Mouse (Mus musculus): ENCODE measurements at regions not wholly inside any gene's neighbourhood (a gene's known extent, or its start where the extent isn't known, plus 50 kb on each side); places are given as distances from the start of the nearest gene placed in this dataset.

- H3K4me3 ChIP-seq (ENCODE audit: insufficient read depth, low read depth, low read length), result no peak overlapping the region
- H3K36me3 ChIP-seq (ENCODE audit: control insufficient read depth, insufficient read depth, low read length), result no peaks in the 10 kb centered on the region
- no peaks in the 10 kb centered on the region for H3K27me3 ChIP-seq (replicated peaks; ENCODE audit: control insufficient read depth, insufficient read depth, low read length)
- DNase-seq, result peak; percentile 47
- TF ChIP-seq CTCF (conservative IDR thresholded peaks at IDR 0.05; ENCODE audit: insufficient read depth, insufficient read length, low read depth, low read length), result no peak
- no peak for TF ChIP-seq POLR2A (IDR thresholded peaks at IDR 0.05; ENCODE audit: low read depth, low read length)
- peaks cover 2% of the 10 kb centered on the region; the same call in 1 of the 2 replicates for H3K4me1 ChIP-seq (ENCODE audit: control insufficient read depth, insufficient read depth, low read length)
- H3K27ac ChIP-seq (ENCODE audit: insufficient read depth, low read depth, low read length), result no peak overlapping the region
- WGBS, result 36% methylated on average over 7 of the region's 7 CpGs
Measured at GRCm38 (mm10) chr14:68447240-68447923, 846.7 kb downstream of the Synb start.

DNA sequence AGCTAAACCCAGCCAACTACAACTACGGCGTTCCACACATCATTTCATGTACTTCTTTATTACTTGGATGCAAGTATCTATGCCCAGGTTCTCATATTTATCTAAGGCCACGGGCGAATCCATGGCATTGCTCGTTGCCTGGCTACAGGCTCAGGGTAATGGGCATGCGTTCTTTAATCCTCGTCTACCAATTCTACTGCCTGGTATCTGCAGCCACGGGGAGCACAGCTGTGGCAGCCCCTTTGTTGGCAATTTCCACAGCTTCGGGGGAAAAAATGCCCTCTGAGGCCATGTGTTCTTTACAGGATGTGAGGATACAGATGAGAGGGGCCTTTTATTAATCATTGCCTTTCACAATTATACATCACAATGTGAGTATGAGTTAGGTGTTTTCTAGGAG is 860.8 kb downstream of the Synb start:
- TF ChIP-seq CTCF (conservative IDR thresholded peaks at IDR 0.05; ENCODE audit: insufficient read depth, insufficient read length, low read depth, low read length), result no peak
- no peak for TF ChIP-seq POLR2A (IDR thresholded peaks at IDR 0.05; ENCODE audit: low read depth, low read length)
- 90% methylated on average over 9 of the region's 9 CpGs for WGBS
- no peaks in the 10 kb centered on the region for H3K27me3 ChIP-seq (replicated peaks; ENCODE audit: control insufficient read depth, insufficient read depth, low read length)
- H3K4me1 ChIP-seq (ENCODE audit: control insufficient read depth, insufficient read depth, low read length), result no peaks in the 10 kb centered on the region
- no peak for DNase-seq
- no peak overlapping the region for H3K4me3 ChIP-seq (ENCODE audit: insufficient read depth, low read depth, low read length)
- no peaks in the 10 kb centered on the region for H3K36me3 ChIP-seq (ENCODE audit: control insufficient read depth, insufficient read depth, low read length)
- H3K27ac ChIP-seq (ENCODE audit: insufficient read depth, low read depth, low read length), result no peak overlapping the region

DNA sequence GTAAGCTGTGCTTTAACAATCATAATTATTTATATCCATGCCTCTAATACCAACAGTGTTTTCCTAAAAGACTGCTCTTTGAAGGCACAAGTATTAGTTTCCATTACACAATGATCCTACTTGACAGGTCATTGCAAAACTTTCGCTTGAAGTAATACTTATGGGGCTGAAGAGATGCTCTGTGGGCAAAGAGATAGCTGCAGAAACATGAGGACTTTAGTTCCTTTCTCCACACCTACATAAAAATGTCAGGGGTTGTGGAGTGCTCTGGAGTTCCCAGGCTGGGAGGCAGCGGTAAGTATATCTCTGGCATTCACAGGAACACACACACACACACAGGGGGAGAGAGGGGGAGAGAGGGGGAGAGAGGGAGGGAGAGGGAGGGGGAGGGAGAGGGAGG is 862.0 kb downstream of the Synb start:
- Histone ChIP-seq H3K27me3 (replicated peaks; ENCODE audit: control insufficient read depth, insufficient read depth, low read length) (no peaks in the 10 kb centered on the region), H3K36me3 (ENCODE audit: control insufficient read depth, insufficient read depth, low read length) (no peaks in the 10 kb centered on the region), H3K27ac (ENCODE audit: insufficient read depth, low read depth, low read length) (no peak overlapping the region), H3K4me3 (ENCODE audit: insufficient read depth, low read depth, low read length) (no peak overlapping the region), H3K4me1 (ENCODE audit: control insufficient read depth, insufficient read depth, low read length) (no peaks in the 10 kb centered on the region)
- DNase-seq, result no peak
- TF ChIP-seq POLR2A (IDR thresholded peaks at IDR 0.05; ENCODE audit: low read depth, low read length) (no peak), CTCF (conservative IDR thresholded peaks at IDR 0.05; ENCODE audit: insufficient read depth, insufficient read length, low read depth, low read length) (no peak)
- 70% methylated on average over 2 of the region's 2 CpGs for WGBS

DNA sequence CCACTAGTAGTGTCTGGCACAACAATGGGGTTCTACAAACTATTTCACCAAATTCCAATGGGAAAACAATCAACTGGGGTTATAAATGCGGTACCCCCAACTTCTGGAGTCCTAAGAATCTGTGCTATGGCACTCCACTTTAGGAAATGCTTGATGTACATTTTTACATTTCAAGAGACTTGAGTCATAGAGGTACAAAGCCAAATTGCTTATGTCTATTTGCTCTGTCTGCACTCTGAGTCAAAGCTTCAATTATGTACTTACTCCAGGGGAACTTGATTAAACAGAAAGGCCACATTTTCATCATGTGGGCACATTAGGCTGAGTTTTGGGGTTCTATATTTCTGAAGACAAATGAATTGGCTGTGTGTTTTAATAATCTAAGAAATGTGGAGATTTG is 866.9 kb downstream of the Synb start:
- TF ChIP-seq CTCF (conservative IDR thresholded peaks at IDR 0.05; ENCODE audit: insufficient read depth, insufficient read length, low read depth, low read length), result no peak
- no peak for TF ChIP-seq POLR2A (IDR thresholded peaks at IDR 0.05; ENCODE audit: low read depth, low read length)
- no peak overlapping the region for H3K27ac ChIP-seq (ENCODE audit: insufficient read depth, low read depth, low read length)
- no peaks in the 10 kb centered on the region for H3K27me3 ChIP-seq (replicated peaks; ENCODE audit: control insufficient read depth, insufficient read depth, low read length)
- no peaks in the 10 kb centered on the region for H3K36me3 ChIP-seq (ENCODE audit: control insufficient read depth, insufficient read depth, low read length)
- no peak for DNase-seq
- no peak overlapping the region for H3K4me3 ChIP-seq (ENCODE audit: insufficient read depth, low read depth, low read length)
- no peaks in the 10 kb centered on the region for H3K4me1 ChIP-seq (ENCODE audit: control insufficient read depth, insufficient read depth, low read length)
- WGBS, result 84% methylated on average over 1 of the region's 1 CpGs

DNA sequence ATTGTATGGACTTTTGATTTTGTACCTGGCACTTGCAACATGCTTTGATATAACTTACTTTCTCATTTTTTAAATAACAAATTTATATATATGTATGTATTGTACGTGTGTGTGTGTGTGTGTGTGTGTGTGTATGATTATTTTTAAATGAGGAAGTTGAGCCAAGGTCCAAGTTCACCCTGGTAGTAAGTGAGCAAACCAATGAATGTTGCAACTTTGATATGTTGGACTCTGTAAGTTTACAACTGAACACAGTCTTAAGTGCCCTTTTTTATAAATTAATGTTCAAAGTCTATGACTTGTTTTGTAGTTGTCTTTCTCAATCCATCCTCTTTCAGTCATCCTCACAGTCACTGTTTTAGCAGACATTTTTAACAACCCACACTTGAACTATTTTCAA is 901.7 kb downstream of the Synb start:
- Histone ChIP-seq H3K36me3 (ENCODE audit: control insufficient read depth, insufficient read depth, low read length) (no peaks in the 10 kb centered on the region), H3K4me3 (ENCODE audit: insufficient read depth, low read depth, low read length) (no peak overlapping the region), H3K27me3 (replicated peaks; ENCODE audit: control insufficient read depth, insufficient read depth, low read length) (no peaks in the 10 kb centered on the region), H3K4me1 (ENCODE audit: control insufficient read depth, insufficient read depth, low read length) (no peaks in the 10 kb centered on the region), H3K27ac (ENCODE audit: insufficient read depth, low read depth, low read length) (no peak overlapping the region)
- TF ChIP-seq CTCF (conservative IDR thresholded peaks at IDR 0.05; ENCODE audit: insufficient read depth, insufficient read length, low read depth, low read length) (no peak), POLR2A (IDR thresholded peaks at IDR 0.05; ENCODE audit: low read depth, low read length) (no peak)
- WGBS, result 66% methylated on average over 1 of the region's 1 CpGs
- no peak for DNase-seq

DNA sequence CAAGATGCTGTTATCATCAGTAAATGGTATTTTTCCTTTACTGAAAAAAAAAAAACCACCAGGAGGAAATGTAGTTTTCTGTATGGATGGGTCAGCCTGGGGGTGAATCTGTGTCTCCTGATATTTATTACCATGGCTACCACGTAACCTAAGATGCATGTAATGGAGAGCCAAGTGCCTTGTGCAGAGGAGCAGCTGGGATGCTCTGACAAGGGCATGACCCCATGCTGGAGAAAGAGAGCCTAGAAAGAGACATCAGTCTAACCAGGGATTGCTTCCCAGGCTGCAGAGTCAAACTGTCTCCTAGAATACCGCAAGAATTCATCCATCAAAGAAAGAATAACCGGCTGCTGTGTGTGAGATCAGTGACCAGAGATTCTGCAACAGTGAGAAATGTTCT is 902.2 kb downstream of the Synb start:
- whole genome bisulfite sequencing, result 33% methylated on average over 3 of the region's 3 CpGs
- H3K4me3 ChIP-seq (ENCODE audit: insufficient read depth, low read depth, low read length), result no peak overlapping the region
- no peaks in the 10 kb centered on the region for H3K4me1 ChIP-seq (ENCODE audit: control insufficient read depth, insufficient read depth, low read length)
- H3K27me3 ChIP-seq (replicated peaks; ENCODE audit: control insufficient read depth, insufficient read depth, low read length), result no peaks in the 10 kb centered on the region
- H3K27ac ChIP-seq (ENCODE audit: insufficient read depth, low read depth, low read length), result no peak overlapping the region
- no peaks in the 10 kb centered on the region for H3K36me3 ChIP-seq (ENCODE audit: control insufficient read depth, insufficient read depth, low read length)
- no peak for TF ChIP-seq CTCF (conservative IDR thresholded peaks at IDR 0.05; ENCODE audit: insufficient read depth, insufficient read length, low read depth, low read length)
- no peak for TF ChIP-seq POLR2A (IDR thresholded peaks at IDR 0.05; ENCODE audit: low read depth, low read length)
- no peak for DNase-seq

DNA sequence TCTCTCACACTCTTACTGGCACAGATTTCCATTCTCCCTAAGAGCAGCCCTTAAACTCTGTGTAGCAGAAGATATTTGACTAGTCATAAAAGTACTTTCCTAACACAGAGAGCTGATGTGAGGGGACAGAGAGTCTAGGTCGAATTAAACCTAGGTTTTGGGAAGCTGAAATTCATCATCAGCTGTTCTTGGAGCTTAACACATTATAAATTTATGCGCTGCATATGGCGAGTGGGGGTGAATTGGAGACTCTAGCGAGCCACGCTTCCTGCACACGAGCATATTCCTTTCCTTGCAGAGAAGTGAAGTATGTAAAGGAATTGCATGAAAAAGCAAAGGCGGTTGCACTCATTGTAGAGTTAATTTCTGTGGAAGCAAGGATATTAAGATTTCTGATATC is 912.4 kb downstream of the Synb start:
- no peak overlapping the region for H3K27ac ChIP-seq (ENCODE audit: insufficient read depth, low read depth, low read length)
- no peak overlapping the region for H3K4me3 ChIP-seq (ENCODE audit: insufficient read depth, low read depth, low read length)
- no peak for TF ChIP-seq CTCF (conservative IDR thresholded peaks at IDR 0.05; ENCODE audit: insufficient read depth, insufficient read length, low read depth, low read length)
- 78% methylated on average over 7 of the region's 7 CpGs for WGBS
- H3K27me3 ChIP-seq (replicated peaks; ENCODE audit: control insufficient read depth, insufficient read depth, low read length), result no peaks in the 10 kb centered on the region
- no peaks in the 10 kb centered on the region for H3K4me1 ChIP-seq (ENCODE audit: control insufficient read depth, insufficient read depth, low read length)
- DNase-seq, result no peak
- no peaks in the 10 kb centered on the region for H3K36me3 ChIP-seq (ENCODE audit: control insufficient read depth, insufficient read depth, low read length)
